Mouse (Mus musculus) megakaryocyte, adult 5-6 weeks (primary cell): ENCODE data around the gene Gm7247. TPM values are rescaled to one million over a fixed set of nuclear protein-coding genes. Genes with fewer than 3 reads are reported as not detected.
"Not testable (repeated sequence)": the region's sequence is repeated elsewhere in the genome, so short reads cannot be mapped to it uniquely, and the experiment has no call there.

ENCODE experiments used
- ATAC-seq: 2 replicates; pipeline ENCODE4 v1.8.0; 2016; ENCODE audit warnings: mild to moderate bottlenecking, inconsistent platforms; ENCODE audit not compliant: poor library complexity, severe bottlenecking
- total RNA-seq, 2 experiments: library from RNA; stranded (forward) in 1 of 2; stranded (reverse) in 1 of 2; fragments of 153-499, 151-499 nt in 1 of 2; fragments of 221-1000, 200-1000 nt in 1 of 2; gene quantifications; 2 replicates each; pipeline versions ENCODE4 v1.2.3 to v1.2.4; 2015 to 2017

Gene Gm7247
- total RNA-seq (2015) (not detected in 2 replicates), total RNA-seq (2017) (not detected in 2 replicates)

DNA sequence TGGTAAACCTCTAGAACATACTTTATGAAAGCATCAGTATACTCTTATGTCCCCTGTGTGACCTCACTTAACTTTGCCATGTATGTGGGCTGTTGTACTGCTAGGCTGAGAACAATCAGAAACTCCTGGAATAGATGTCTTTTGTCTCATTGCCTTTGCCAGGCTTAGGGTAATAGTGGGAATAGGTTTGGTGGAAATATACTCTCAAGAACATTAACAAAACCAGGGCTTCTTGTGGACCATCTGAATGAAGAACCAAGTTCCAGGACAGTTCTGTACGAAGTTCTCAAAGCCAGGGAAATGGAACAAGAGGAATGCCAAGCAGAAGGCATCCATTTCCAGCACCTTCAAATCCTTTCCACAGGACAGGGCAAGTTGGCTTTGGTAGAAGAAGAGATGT, at the start of gene Gm7247:
TSS of gene Gm7247 (plus strand) at position 301 of the 400 bp plus-strand sequence.
- no peak for ATAC-seq

DNA sequence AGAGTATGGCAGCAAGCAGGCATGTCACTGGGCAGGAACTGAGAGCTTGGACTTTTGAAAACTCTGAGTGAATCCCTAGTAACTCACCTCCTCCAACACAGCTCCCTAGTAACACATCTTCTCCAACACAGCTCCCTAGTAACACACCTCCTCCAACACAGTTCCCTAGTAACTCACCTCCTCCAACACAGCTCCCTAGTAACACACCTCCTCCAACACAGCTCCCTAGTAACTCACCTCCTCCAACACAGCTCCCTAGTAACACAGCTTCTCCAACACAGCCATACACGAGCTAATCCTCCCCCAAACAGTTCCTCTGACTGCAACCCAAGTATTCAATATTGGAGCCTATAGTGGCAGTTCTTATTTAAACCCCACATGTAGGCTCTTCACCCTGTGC, 37.6 kb upstream of the Gm7247 start:
- ATAC-seq, result no peak

DNA sequence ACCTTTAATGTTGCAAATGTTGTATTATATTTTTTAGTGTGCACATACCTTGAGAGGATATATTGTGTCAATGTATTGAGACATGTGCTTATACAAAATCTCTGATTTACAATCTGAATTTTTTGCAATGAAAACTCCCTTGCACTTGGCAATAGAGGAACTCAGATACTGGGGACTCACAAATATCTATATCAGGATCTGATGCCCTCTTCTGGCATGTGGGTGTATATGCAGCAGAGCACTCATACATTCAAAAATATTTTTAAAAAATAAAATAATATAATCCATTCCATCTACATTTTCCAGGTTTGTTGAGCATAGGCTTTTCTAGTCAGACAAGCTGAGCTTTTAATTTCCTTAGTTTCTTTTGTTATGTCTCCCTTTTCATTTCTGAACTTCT, 15.5 kb upstream of the Gm7247 start:
- ATAC-seq, result no peak

DNA sequence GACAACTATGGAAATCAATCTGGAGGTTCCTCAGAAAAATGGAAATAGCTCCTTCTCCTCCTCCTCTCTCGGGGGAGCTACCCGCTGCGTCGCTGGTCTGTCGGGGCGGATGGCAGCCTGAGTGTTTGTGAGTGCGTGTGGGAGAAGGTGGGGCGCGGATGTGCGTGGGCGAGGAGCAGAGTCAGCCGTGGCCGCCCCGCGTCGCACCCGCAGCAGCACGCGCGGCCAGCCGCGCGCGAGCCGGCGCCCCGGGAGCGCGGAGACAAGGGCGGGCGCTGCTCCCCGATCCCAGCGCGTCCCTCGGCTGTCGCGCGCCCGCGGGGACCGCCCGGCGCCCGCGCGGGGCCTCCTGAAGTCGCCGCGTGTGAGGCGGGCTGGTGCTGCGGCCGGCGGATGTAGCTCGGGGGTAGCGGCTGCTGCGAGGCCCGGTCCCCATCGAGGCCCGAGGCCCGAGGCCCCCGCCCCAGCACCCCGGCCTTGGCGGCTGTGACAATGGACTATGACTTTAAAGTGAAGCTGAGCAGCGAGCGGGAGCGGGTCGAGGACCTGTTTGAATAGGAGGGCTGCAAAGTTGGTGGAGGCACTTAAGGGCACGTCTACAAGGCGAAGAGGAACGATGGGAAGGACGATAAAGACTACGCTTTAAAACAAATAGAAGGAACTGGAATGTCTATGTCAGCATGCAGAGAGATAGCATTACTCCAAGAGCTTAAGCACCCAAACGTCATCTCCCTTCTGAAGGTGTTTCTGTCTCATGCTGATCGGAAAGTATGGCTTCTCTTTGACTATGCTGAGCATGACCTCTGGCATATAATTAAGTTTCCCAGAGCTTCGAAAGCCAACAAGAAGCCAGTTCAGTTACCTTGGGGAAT, 3.2 kb upstream of the Gm7247 start:
- ATAC-seq, result peak; percentile 21; the same call in 1 of the 2 replicates

DNA sequence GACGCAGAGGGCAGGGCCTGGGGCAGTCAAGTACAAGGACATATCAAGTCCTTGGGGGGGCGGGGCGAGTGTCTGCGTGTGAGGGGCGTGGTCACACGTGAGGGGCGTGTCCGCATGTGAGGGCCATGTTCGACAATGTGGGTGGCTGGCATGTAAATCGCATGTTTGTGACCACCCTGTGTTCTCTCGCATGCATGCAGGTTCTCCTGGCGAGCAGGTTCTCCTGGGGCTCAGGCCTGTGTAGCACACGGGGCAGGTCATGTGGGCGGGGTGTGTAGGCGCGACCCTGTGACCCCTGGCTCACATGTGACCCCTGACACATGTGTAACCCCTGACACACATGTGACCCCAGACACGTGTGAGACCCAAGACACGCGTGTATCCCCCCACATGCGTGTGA, 21.2 kb downstream of the Gm7247 start:
- ATAC-seq, result no peak

DNA sequence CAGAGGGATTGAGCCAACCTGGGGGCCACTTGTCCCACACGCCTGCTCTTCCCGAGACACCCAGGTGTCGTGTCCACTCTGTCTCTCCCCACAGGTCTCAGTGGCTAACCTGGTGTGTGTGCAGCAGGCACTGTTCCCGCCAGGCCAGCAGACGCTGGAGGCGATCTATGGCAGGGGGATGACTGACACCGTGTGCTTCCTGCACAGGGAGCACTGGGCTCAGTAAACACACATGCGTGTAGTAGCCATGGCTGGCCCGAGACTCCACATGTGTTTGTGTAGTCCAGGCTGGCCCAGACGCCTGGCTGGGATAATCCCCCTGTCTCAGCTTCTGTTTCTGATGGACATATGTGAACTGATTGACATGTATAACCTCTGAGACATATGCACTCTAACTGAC, 22.8 kb downstream of the Gm7247 start:
- ATAC-seq, result no peak

DNA sequence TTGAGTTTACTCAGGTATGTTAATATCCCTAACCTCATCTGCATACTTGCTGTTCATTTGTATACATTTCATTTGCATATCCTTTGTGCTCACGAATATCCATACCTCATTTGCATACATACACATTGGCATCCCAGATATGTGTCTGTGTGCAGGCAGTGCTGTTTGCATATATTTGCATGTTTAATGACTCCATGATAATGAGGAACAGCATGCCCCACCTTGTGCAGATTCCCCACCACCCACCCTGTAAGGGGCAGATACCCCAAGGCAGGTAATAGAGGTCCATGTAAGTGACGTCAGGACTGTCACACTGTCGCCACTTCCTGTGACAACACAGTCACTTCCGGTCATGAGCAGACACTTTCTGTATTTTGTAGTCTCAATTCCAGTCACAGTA, 24.2 kb downstream of the Gm7247 start:
- ATAC-seq, result 0 out of 2 replicates have a peak, but pooled peaks have one; percentile 33

DNA sequence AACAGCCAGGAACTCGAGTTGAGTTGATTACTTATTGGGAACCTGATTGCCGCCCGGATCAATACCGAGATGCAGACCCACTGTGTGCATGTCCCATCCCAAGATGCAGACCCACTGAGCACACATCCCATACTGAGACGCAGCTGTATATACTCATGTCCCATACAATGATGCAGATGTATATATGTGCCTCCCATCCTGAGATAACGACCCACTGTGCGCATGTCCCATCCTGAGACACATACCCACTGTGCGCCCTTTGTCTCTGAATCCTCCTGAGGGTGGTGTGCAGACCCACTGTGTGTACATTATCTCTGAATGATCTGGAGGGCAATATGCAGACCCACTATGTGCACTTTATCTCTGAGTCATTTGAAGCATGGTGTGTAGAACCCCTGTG, 26.2 kb downstream of the Gm7247 start:
- no peak for ATAC-seq

DNA sequence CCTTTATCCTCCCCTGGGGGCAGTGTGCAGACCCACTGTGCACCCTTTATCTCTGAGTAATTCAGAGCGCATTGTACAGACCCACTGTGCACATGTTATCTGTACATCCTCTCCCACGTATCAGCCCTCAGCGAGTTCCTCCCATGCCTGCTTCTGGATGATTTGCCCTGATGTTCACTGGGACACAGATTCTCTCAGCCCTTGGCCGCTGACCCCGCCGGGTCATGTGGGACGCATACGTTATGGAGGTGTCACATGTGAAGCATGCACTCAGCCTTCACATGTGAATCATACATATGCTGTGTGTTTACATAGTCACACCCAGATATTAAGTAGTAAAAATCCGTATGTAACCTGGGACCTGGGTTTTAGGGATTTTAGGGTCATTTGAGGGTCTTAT, 26.7 kb downstream of the Gm7247 start:
- ATAC-seq, result no peak

DNA sequence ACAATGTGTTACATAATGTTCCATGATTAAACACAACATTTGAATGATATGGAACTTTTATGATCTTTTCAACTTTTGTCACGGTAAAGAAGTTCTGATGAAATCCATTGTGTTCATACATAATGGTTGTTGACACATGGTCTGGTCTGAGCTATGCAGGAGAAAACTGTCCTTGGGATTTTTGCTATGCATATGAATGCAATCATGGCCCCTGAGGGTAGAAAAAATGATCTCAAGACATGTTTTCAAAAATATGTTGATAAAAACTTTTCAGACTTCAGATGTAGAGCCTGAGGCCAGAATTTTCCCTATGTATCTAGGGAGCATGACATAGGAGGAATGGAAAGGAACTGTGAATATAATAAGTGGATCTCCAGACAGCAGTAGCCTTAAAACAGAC, 49.0 kb downstream of the Gm7247 start, which contains the start of gene Vmn2r88:
TSS of gene Vmn2r88 (plus strand) at position 301 of the 400 bp plus-strand sequence.
- no peak for ATAC-seq

DNA sequence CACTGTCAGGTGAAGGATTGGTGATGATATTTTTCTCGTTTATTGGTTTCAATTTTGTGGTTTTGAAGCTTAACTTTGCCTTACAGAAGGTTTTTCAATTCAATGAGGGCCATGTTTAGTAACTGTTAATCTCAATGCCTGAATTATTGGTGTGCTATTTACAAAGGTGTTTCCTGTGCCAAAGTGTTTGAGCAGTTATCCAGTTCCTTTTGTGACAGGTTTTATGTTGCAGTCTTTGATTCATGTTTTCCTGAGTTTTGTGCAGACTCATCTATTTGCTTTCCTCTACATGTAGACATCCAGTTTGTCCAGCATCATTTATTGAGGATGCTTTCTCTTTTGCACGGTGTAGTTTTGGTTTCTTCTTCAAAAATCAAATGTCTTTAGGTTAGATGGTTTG, 62.3 kb downstream of the Gm7247 start:
- ATAC-seq, result no peak

DNA sequence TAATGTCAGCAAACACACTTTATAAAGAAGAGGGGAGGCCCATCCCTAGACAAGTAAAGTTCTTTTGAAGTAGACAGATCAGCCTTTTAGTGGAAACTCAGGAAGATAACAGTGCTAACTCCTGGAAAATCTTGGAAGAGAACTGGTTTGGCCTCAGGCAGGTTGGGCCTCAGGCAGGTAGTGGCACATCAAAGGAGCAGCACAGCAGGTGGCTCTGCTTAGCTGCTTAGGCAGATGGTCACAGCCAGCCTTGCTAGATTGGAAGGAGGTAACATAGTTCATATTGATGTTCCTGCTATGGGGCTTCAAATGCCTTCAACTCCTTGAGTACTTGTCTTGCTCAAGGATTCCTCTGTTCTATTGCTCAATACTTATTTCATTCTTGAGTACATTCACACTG, 68.6 kb downstream of the Gm7247 start:
- ATAC-seq, result not testable (repeated sequence)

DNA sequence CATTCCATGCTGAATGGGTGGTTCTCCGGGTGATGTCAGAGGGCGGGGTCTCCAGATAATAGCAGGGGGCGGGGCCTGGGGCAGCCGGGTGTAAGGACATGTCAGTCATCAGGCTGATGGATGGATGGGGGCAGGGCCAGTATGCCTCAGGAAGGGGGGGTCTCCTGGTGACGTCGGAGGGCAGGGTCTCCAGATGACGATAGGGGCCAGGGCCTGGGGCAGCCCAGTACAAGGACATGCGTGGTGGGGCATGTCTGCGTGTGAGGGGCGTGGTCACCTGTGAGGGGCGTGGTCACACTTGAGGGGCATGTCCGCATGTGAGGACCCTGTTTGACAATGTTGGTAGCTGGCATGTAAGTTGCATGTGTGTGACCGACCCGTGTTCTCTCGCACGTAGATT, 73.0 kb downstream of the Gm7247 start:
- ATAC-seq, result no peak

DNA sequence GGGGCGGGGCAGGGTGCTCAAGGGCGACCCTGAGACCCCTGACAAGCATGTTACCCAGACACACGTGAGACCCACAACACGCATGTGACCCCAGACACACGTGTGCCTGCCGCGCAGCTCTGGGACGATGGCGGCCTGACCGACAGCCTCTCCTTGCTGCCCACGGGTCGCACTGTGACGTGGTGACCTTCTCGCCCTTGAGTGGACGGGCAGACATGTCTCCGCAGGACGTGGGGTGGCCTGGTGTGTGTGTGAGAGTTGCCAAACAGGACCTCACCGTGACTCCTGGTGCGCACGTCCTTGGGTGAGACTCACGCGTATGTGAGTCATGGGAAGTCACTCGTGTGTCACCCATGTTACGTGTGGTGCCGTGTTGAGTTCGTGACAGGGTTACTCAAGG, 73.5 kb downstream of the Gm7247 start:
- no peak for ATAC-seq

DNA sequence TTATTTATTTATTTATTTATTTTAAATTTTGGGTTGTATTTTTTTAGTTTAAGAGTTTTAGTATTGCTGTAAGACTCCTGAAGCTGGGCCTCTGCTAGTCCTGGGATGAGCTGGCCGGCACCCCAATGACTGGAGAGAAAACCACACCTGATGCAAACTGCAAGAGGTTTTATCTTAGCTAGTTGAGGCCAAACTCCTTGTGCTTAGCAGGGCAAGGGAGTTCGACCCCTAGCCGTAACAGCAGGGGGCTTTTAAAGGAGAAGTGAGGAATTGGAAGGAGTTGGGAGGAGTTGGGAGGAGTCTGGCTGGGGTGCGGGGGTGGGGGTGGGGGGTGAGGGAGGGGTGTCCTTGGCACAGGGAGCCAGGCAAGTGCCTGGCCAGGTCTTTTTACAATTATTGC, 77.4 kb downstream of the Gm7247 start:
- no peak for ATAC-seq

DNA sequence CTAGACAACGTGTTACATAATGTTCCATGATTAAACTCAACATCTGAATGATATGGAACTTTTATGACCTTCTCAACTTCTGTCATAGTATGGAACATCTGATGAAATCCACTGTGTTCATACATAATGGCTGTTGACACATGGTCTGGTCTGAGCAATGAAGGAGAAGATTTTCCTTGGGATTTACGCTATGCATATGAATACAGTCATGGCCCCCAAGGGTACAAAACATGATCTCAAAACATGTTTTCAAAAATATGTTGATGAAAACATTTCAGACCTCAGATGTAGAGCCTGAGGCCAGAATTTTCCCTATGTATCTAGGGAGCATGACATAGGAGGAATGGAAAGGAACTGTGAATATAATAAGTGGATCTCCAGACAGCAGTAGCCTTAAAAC, 90.0 kb downstream of the Gm7247 start, which contains the start of gene Vmn2r89:
TSS of gene Vmn2r89 (plus strand) at position 301 of the 400 bp plus-strand sequence.
- ATAC-seq, result not testable (repeated sequence)

DNA sequence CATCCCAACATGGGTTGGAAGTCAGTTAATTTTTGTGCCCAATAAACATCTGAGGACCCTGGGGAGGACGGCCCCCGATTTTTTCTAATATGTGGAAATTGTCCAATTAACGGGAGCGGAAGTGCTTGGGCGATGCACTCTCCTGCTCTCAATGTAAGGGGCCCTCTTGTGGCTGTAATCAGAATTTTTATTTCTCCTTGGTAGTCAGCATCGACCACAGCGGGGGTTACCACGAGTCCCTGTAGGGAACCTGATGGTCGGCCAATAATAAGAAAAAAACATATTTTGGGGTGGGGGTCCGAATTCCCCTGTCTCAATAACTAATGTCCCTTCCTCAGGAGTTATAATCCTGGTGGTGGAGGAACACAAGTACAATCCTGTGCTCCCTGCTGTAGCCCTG, 118.7 kb downstream of the Gm7247 start:
- not testable (repeated sequence) for ATAC-seq

DNA sequence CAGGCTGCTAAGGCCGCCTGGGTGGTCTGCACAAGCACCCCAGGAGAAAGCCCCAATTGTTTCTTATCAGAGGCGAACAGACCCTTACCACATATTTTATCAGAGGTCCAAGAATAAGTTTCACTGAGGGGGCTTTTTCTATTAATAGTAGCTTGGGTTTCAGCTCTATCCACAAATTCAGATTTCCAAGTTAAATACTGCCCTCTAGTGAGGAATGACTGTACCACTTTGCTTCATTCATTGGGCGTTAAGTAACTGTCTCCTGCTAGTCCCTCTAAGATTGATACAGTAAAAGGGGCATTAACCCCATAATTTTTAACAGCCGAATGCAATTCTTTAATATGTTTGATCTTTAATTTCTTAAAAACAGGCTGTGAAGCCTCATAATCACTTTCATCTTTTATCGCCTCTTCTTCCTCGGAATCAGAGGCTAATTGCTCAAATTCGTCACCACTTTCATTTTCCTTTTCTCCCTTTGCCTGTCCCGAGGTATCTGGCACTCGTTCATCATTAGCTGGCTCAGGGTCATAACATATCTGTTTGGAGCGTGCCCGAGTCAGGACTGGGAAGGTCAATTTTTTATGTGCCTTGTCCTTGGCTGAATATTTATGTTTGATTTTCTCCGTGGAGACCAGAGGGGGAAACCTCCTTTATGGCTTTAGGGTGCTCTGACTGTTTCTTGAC, 119.9 kb downstream of the Gm7247 start:
- not testable (repeated sequence) for ATAC-seq

DNA sequence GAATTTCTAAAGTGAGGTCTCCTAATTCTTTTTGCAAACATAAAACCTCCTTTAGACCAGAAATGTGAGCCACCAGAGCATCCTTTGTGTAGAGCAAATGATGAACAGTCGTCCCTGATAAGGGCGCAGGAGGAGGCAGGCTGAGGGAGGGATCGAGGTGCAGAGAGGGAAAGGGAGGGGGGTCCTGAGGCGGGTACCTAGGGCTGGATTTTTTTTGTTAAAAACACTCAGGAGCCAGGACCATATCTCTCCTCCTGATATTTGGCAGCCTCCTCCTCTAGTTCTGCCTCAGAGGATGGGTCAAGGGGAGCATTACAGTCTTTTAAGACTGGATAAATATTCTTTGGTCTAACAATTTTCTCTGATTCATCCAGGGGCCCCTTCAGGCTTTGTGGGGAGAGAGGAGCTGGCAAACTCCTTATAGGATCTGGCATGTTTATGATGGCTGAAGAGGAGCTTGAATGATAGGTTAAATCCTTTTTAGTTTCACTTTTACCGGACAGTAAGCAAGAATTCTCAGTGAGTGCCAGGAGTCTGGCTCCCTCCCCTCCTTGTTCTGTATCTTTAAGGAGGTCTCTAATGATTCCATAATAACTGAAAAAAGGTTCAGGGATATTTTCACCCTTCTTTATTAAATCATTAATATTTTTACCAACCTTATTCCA, 120.6 kb downstream of the Gm7247 start:
- no peak for ATAC-seq

DNA sequence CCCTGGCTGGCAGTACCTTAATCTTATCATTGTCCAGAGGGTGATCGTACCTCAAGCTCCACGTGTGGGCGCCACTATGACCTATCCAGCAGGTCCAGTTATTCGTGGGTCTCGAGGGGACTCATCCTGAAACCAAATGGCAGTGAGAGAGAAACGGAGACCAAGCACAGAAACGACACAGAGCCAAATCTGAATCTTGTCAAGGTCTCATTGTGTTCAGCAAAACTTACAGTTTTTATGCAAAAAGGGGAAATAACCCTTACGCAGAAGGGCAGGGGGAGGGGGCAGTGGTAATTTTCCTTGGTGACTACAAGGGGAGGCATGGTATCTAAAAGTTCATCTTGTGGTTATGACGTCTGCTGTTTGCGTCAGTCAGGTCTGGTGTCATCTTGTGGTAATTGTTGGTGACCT, 121.4 kb downstream of the Gm7247 start:
- ATAC-seq, result not testable (repeated sequence)

DNA sequence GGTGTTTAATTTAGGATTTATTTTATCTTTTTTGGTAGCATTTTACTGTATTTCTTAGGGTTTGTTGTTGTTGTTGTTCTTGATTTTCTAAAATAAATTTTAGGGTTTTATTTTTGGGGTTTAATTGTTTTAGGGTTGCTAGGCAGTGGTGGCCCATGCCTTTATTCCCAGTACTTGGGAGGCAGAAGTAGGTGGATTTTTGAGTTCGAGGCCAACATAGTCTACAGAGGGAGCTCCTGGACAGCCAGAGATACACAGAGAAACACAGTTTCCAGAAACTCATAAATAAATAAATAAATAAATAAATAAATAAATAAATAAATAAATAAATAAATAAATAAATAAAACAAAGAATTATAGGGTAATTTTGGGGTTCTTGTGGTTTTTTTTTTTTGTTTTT, 122.1 kb downstream of the Gm7247 start:
- ATAC-seq, result no peak
